In genomic region chr1:75547351-75547750, GRCm38 (mm10) we compare ENCODE assay signal across 10 mouse cellular contexts. TPM values are rescaled to one million over a fixed set of nuclear protein-coding genes. Genes with fewer than 3 reads are reported as not detected.
DNase-seq lines count a peak whose midpoint lies in the region; ATAC-seq and TF ChIP-seq lines count a peak whose summit lies in the region.
"Had no signal": no experiment of that assay in that cellular context is flagged by ENCODE, and none has a peak within 500 bp of the region (broad histone marks: within the 10 kb centered on the region; RNA-seq: fewer than 3 reads in every experiment).

No protein-coding gene starts in this region.

- intact Hi-C loops in left cerebral cortex, postnatal 36 days (cut with DNase I): loop anchor here (5.0 kb wide), 2 partner anchors 40 to 60 kb away; partner anchors contain the start of genes Inha and Obsl1
- intact Hi-C loops in gastrocnemius, postnatal 14 days (cut with DNase I; ENCODE audit: low total_unique reads): no loop called here

- H3K36me3 ChIP-seq in kidney, adult 2 months (ENCODE audit: control insufficient read depth, insufficient read depth, low read length): no peaks in the 10 kb centered on the region
- H3K36me3 ChIP-seq in embryonic facial prominence, embryonic 14.5 days (ENCODE audit: control insufficient read depth, insufficient read depth, low read length): peaks cover 26% of the 10 kb centered on the region
- peaks cover 26% of the 10 kb centered on the region for H3K36me3 ChIP-seq in intestine, embryonic 14.5 days (ENCODE audit: control insufficient read depth, insufficient read depth, low read length)
- peaks cover 43% of the 10 kb centered on the region for H3K36me3 ChIP-seq in neural tube, embryonic 13.5 days

- H3K27ac ChIP-seq in kidney, adult 2 months (ENCODE audit: insufficient read depth, low read depth, low read length): no peak overlapping the region
- no peak overlapping the region for H3K27ac ChIP-seq in embryonic facial prominence, embryonic 14.5 days (replicated peaks; ENCODE audit: low read depth, low read length)
- no peak overlapping the region for H3K27ac ChIP-seq in intestine, embryonic 14.5 days (ENCODE audit: low read depth)
- no peak overlapping the region for H3K27ac ChIP-seq in neural tube, embryonic 13.5 days (replicated peaks)

- peak overlapping the region; percentile 69 for H3K4me2 ChIP-seq in embryonic facial prominence, embryonic 14.5 days (ENCODE audit: low read depth, low read length)
- H3K4me2 ChIP-seq in intestine, embryonic 14.5 days (ENCODE audit: low read length): peak overlapping the region; percentile 65
- H3K4me2 ChIP-seq in neural tube, embryonic 13.5 days: peak overlapping the region; percentile 72

- no peak for TF ChIP-seq POLR2A in kidney, adult 2 months (IDR thresholded peaks at IDR 0.05; ENCODE audit: low read depth, low read length)

- H3K4me3 ChIP-seq in kidney, adult 2 months (ENCODE audit: insufficient read depth, low read depth, low read length): peak overlapping the region; percentile 74; the same call in 1 of the 2 replicates
- H3K4me3 ChIP-seq in embryonic facial prominence, embryonic 14.5 days (ENCODE audit: low read depth, low read length): peak overlapping the region; percentile 76; the same call in 1 of the 2 replicates
- no peak overlapping the region for H3K4me3 ChIP-seq in intestine, embryonic 14.5 days (ENCODE audit: low read depth, low read length)
- H3K4me3 ChIP-seq in neural tube, embryonic 13.5 days: peak overlapping the region; percentile 82

- H3K27me3 ChIP-seq in kidney, adult 2 months (replicated peaks; ENCODE audit: control insufficient read depth, insufficient read depth, low read length): no peaks in the 10 kb centered on the region
- H3K27me3 ChIP-seq in embryonic facial prominence, embryonic 14.5 days (replicated peaks; ENCODE audit: control insufficient read depth, insufficient read depth, low read length): no peaks in the 10 kb centered on the region
- H3K27me3 ChIP-seq in intestine, embryonic 14.5 days (replicated peaks; ENCODE audit: control insufficient read depth, insufficient read depth, low read length): no peaks in the 10 kb centered on the region
- H3K27me3 ChIP-seq in neural tube, embryonic 13.5 days: no peaks in the 10 kb centered on the region

- no peak for DNase-seq in kidney, adult 2 months
- no peak for DNase-seq in kidney, postnatal 14 days
- DNase-seq in embryonic facial prominence, embryonic 14.5 days (ENCODE audit: low spot score): no peak
- no peak for DNase-seq in intestine, embryonic 14.5 days (ENCODE audit: low spot score)
- no peak for DNase-seq in left cerebral cortex, postnatal 36 days (ENCODE audit: low spot score in 2 of 2)
- DNase-seq in gastrocnemius, postnatal 14 days: no peak
- DNase-seq in adrenal gland, postnatal 4 days (ENCODE audit: low spot score in 2 of 2): no peak
- DNase-seq: adrenal gland, postnatal 10 days; spleen, adult 18-20 months had no signal

- WGBS in kidney, adult 2 months: 97% methylated on average over 13 of the region's 13 CpGs
- WGBS in embryonic facial prominence, embryonic 14.5 days: 92% methylated on average over 13 of the region's 13 CpGs
- WGBS in intestine, embryonic 14.5 days: 94% methylated on average over 13 of the region's 13 CpGs
- WGBS in neural tube, embryonic 13.5 days: 96% methylated on average over 13 of the region's 13 CpGs

- H3K9ac ChIP-seq in embryonic facial prominence, embryonic 14.5 days (ENCODE audit: low read depth, low read length): no peak overlapping the region
- H3K9ac ChIP-seq in intestine, embryonic 14.5 days (ENCODE audit: low read length): no peak overlapping the region
- 0 out of 2 replicates have a peak overlapping the region, but pooled peaks have one; percentile 22 for H3K9ac ChIP-seq in neural tube, embryonic 13.5 days

- ATAC-seq in embryonic facial prominence, embryonic 14.5 days (ENCODE audit: low read depth): no peak
- ATAC-seq in intestine, embryonic 14.5 days (replicated peaks; ENCODE audit: low FRiP score, low TSS enrichment, low read depth): no peak
- ATAC-seq in neural tube, embryonic 13.5 days (ENCODE audit: low read depth): 0 out of 2 replicates have a peak, but pooled peaks have one; percentile 2

- H3K9me3 ChIP-seq in embryonic facial prominence, embryonic 14.5 days (ENCODE audit: control insufficient read depth, low read length): 0 out of 2 replicates have a peak, but pooled peaks cover 4% of the 10 kb centered on the region
- no peaks in the 10 kb centered on the region for H3K9me3 ChIP-seq in intestine, embryonic 14.5 days (ENCODE audit: control insufficient read depth, low read length)
- no peaks in the 10 kb centered on the region for H3K9me3 ChIP-seq in neural tube, embryonic 13.5 days

- no peak for TF ChIP-seq CTCF in kidney, adult 2 months (conservative IDR thresholded peaks at IDR 0.05; ENCODE audit: insufficient read depth, insufficient read length, low read depth, low read length)

- H3K4me1 ChIP-seq in kidney, adult 2 months (ENCODE audit: control insufficient read depth, insufficient read depth, low read length): no peaks in the 10 kb centered on the region
- H3K4me1 ChIP-seq in embryonic facial prominence, embryonic 14.5 days (ENCODE audit: control insufficient read depth, insufficient read depth, low read length): peaks cover 12% of the 10 kb centered on the region
- peaks cover 8% of the 10 kb centered on the region; the same call in 1 of the 2 replicates for H3K4me1 ChIP-seq in intestine, embryonic 14.5 days (replicated peaks; ENCODE audit: control insufficient read depth, insufficient read depth, low read length)
- peaks cover 19% of the 10 kb centered on the region for H3K4me1 ChIP-seq in neural tube, embryonic 13.5 days (replicated peaks)

RNA-seq across cellular contexts. Expression of gene Slc4a3, which starts 1.3 kb away (rescaled TPM):
- 14.2 and 28.7 TPM in 2 replicates for polyA plus RNA-seq in kidney, adult 2 months (2012; rRNA removed)
- 12.0 and 18.5 TPM in 2 replicates for polyA plus RNA-seq in embryonic facial prominence, embryonic 14.5 days (2014; fragmentation: Nextera tagmentation; extraction: Ambion mirVana)
- polyA plus RNA-seq in intestine, embryonic 14.5 days (2014; fragmentation: Nextera tagmentation; extraction: Ambion mirVana): 11.8 and 15.5 TPM in 2 replicates
- 36.9 and 39.3 TPM in 2 replicates for polyA plus RNA-seq in neural tube, embryonic 13.5 days (2015; fragmentation: Nextera tagmentation; extraction: Ambion mirVana)
- total RNA-seq in left cerebral cortex, postnatal 36 days (2021): 100 to 1,000 TPM; 176 to 200 TPM
- total RNA-seq in gastrocnemius, postnatal 14 days (2021): 1 to 10 TPM; 5.2 to 6.2 TPM
- 100 to 1,000 TPM; 136 to 143 TPM for total RNA-seq in adrenal gland, postnatal 4 days (2021)

RNA-seq across cellular contexts. Expression of gene Stk11ip, which starts 26.0 kb away (rescaled TPM):
- polyA plus RNA-seq in kidney, adult 2 months (2012; rRNA removed): 15.5 and 21.0 TPM in 2 replicates
- 13.1 and 15.3 TPM in 2 replicates for polyA plus RNA-seq in embryonic facial prominence, embryonic 14.5 days (2014; fragmentation: Nextera tagmentation; extraction: Ambion mirVana)
- 16.3 and 18.7 TPM in 2 replicates for polyA plus RNA-seq in intestine, embryonic 14.5 days (2014; fragmentation: Nextera tagmentation; extraction: Ambion mirVana)
- polyA plus RNA-seq in neural tube, embryonic 13.5 days (2015; fragmentation: Nextera tagmentation; extraction: Ambion mirVana): 19.7 and 20.1 TPM in 2 replicates
- total RNA-seq in left cerebral cortex, postnatal 36 days (2021): 10 to 100 TPM; 29.2 to 38.0 TPM
- total RNA-seq in gastrocnemius, postnatal 14 days (2021): 1 to 10 TPM; 5.5 to 6.3 TPM
- total RNA-seq in adrenal gland, postnatal 4 days (2021): 10 to 100 TPM; 38.1 to 38.4 TPM

RNA-seq across cellular contexts. Expression of gene Inha, which starts 40.5 kb away (rescaled TPM):
- 3.9 and 6.5 TPM in 2 replicates for polyA plus RNA-seq in kidney, adult 2 months (2012; rRNA removed)
- polyA plus RNA-seq in embryonic facial prominence, embryonic 14.5 days (2014; fragmentation: Nextera tagmentation; extraction: Ambion mirVana): 5.9 and 9.7 TPM in 2 replicates
- polyA plus RNA-seq in intestine, embryonic 14.5 days (2014; fragmentation: Nextera tagmentation; extraction: Ambion mirVana): 3.5 and 3.9 TPM in 2 replicates
- 13.3 and 13.7 TPM in 2 replicates for polyA plus RNA-seq in neural tube, embryonic 13.5 days (2015; fragmentation: Nextera tagmentation; extraction: Ambion mirVana)
- 10 to 100 TPM; 18.6 to 30.8 TPM for total RNA-seq in left cerebral cortex, postnatal 36 days (2021)
- 1 to 10 TPM; 6.5 to 7.7 TPM for total RNA-seq in gastrocnemius, postnatal 14 days (2021)
- 10 to 100 TPM; 71.4 to 80.6 TPM for total RNA-seq in adrenal gland, postnatal 4 days (2021)

RNA-seq across cellular contexts. Expression of gene Obsl1, which starts 41.1 kb away (rescaled TPM):
- 6.4 and 8.9 TPM in 2 replicates for polyA plus RNA-seq in kidney, adult 2 months (2012; rRNA removed)
- 98.7 and 102 TPM in 2 replicates for polyA plus RNA-seq in embryonic facial prominence, embryonic 14.5 days (2014; fragmentation: Nextera tagmentation; extraction: Ambion mirVana)
- polyA plus RNA-seq in intestine, embryonic 14.5 days (2014; fragmentation: Nextera tagmentation; extraction: Ambion mirVana): 80.9 and 88.4 TPM in 2 replicates
- polyA plus RNA-seq in neural tube, embryonic 13.5 days (2015; fragmentation: Nextera tagmentation; extraction: Ambion mirVana): 28.1 and 30.1 TPM in 2 replicates
- total RNA-seq in left cerebral cortex, postnatal 36 days (2021): 10 to 100 TPM; 25.4 to 33.2 TPM
- 10 to 100 TPM; 65.6 to 69.5 TPM for total RNA-seq in gastrocnemius, postnatal 14 days (2021)
- total RNA-seq in adrenal gland, postnatal 4 days (2021): 100 to 1,000 TPM; 241 to 242 TPM
